Mouse (Mus musculus): ENCODE measurements around the gene Il2rb.

DNA sequence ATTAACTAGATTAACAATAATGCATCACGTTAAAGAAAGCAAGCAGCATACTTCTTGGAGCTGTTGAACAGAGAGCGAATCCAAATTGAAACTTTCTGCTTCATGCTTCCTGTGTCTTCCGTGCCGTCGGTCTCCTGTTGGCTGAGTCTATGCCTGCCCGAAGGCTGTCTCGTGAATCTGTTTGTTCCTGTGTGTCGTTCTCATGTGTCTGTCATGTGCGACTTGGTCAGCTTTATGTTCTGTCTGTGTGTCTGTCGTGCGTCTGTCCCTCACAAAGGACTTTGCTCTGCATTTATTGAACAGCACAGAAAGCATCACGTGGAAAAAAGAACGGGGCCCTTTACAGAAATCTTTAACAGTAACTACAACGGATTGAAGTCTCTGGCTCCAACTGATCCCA lies 17.9 kb upstream of the Il2rb start:
- TF ChIP-seq CTCF (IDR thresholded peaks at IDR 0.05; ENCODE audit: low read depth) (no peak), EP300 (optimal IDR thresholded peaks at IDR 0.05) (no peak)

Data from stomach, postnatal 0 days (tissue).